8 mouse cellular contexts compared by ENCODE assay signal in genomic region chr17:56558448-56558847, GRCm38 (mm10). TPM values are rescaled to one million over a fixed set of nuclear protein-coding genes. Genes with fewer than 3 reads are reported as not detected.
DNase-seq lines count a peak whose midpoint lies in the region; ATAC-seq lines count a peak whose summit lies in the region.

No protein-coding gene starts in this region.

- H3K36me3 ChIP-seq in midbrain, embryonic 13.5 days, result peaks cover 26% of the 10 kb centered on the region

- intact Hi-C loops in left cerebral cortex, postnatal 4 days (cut with DNase I), result loop anchor here (5.0 kb wide), 1 partner anchor 201 kb away; no protein-coding TSS in a partner anchor

- WGBS in midbrain, embryonic 13.5 days, result 18% methylated on average over 3 of the region's 3 CpGs

- no peak overlapping the region for H3K9ac ChIP-seq in midbrain, embryonic 13.5 days (replicated peaks)

- no peaks in the 10 kb centered on the region for H3K4me1 ChIP-seq in midbrain, embryonic 13.5 days (replicated peaks)

- no peaks in the 10 kb centered on the region for H3K9me3 ChIP-seq in midbrain, embryonic 13.5 days

- ATAC-seq in inflammation-experienced regulatory T-cells, adult 6 months, result peak; percentile 65
- peak; percentile 57 for ATAC-seq in midbrain, embryonic 13.5 days

- H3K4me3 ChIP-seq in midbrain, embryonic 13.5 days (replicated peaks), result no peak overlapping the region

- peak; percentile 53 for DNase-seq in ovary, postnatal 14 days (ENCODE audit: low spot score)
- no peak for DNase-seq in ovary, postnatal 10 days (ENCODE audit: low spot score)
- peak; percentile 86 to 87 for DNase-seq in cerebellum, postnatal 10 days
- DNase-seq in frontal cortex, postnatal 25 days (ENCODE audit: low spot score in 2 of 2), result peak; percentile 61 to 68
- DNase-seq in left cerebral cortex, postnatal 4 days, result peak; percentile 81
- peak; percentile 58 to 77 for DNase-seq in spleen, postnatal 10 days (ENCODE audit: low spot score in 2 of 2)

- no peaks in the 10 kb centered on the region for H3K27me3 ChIP-seq in midbrain, embryonic 13.5 days

- no peak overlapping the region for H3K4me2 ChIP-seq in midbrain, embryonic 13.5 days (replicated peaks)

- H3K27ac ChIP-seq in midbrain, embryonic 13.5 days, result no peak overlapping the region

RNA-seq across cellular contexts. Expression of gene Gm20219, which starts 4.3 kb away (rescaled TPM):
- 1 to 10 TPM in 2 of 3 experiments, under 1 TPM in 1; 0.67 to 4.4 (median 3.5) TPM for polyA plus RNA-seq in inflammation-experienced regulatory T-cells, adult 6 months (2017; shearing (Covaris generic))
- 1 to 10 TPM; 1.9 to 2.2 TPM for total RNA-seq in left cerebral cortex, postnatal 4 days (2021)
- 0.90 and 1.3 TPM in 2 replicates for polyA plus RNA-seq in midbrain, embryonic 13.5 days (2015; fragmentation: Nextera tagmentation; extraction: Ambion mirVana)

RNA-seq across cellular contexts. Expression of gene Safb2, which starts 25.9 kb away (rescaled TPM):
- polyA plus RNA-seq in inflammation-experienced regulatory T-cells, adult 6 months (2017; shearing (Covaris generic)), result 10 to 100 TPM; 35.0 to 55.9 (median 51.8) TPM
- 100 to 1,000 TPM; 105 to 107 TPM for total RNA-seq in left cerebral cortex, postnatal 4 days (2021)
- 74.1 and 89.0 TPM in 2 replicates for polyA plus RNA-seq in midbrain, embryonic 13.5 days (2015; fragmentation: Nextera tagmentation; extraction: Ambion mirVana)

RNA-seq across cellular contexts. Expression of gene Safb, which starts 26.2 kb away (rescaled TPM):
- polyA plus RNA-seq in inflammation-experienced regulatory T-cells, adult 6 months (2017; shearing (Covaris generic)), result 10 to 100 TPM; 36.9 to 55.3 (median 39.7) TPM
- 100 to 1,000 TPM; 173 to 188 TPM for total RNA-seq in left cerebral cortex, postnatal 4 days (2021)
- 112 and 127 TPM in 2 replicates for polyA plus RNA-seq in midbrain, embryonic 13.5 days (2015; fragmentation: Nextera tagmentation; extraction: Ambion mirVana)

RNA-seq across cellular contexts. Expression of gene Znrf4, which starts 46.2 kb away (rescaled TPM):
- polyA plus RNA-seq in inflammation-experienced regulatory T-cells, adult 6 months (2017; shearing (Covaris generic)), result not detected
- total RNA-seq in left cerebral cortex, postnatal 4 days (2021), result not detected
- 0.17 TPM in 1 of 2 replicates, not detected in the other for polyA plus RNA-seq in midbrain, embryonic 13.5 days (2015; fragmentation: Nextera tagmentation; extraction: Ambion mirVana)

RNA-seq across cellular contexts. Expression of gene 2410015M20Rik, which starts 51.1 kb away (rescaled TPM):
- polyA plus RNA-seq in inflammation-experienced regulatory T-cells, adult 6 months (2017; shearing (Covaris generic)), result 100 to 1,000 TPM; 203 to 308 (median 286) TPM
- 100 to 1,000 TPM; 119 to 135 TPM for total RNA-seq in left cerebral cortex, postnatal 4 days (2021)
- 198 and 199 TPM in 2 replicates for polyA plus RNA-seq in midbrain, embryonic 13.5 days (2015; fragmentation: Nextera tagmentation; extraction: Ambion mirVana)
